Mouse (Mus musculus) heart, embryonic 14.5 days (tissue): Measurements from ENCODE around the gene Zfp113. TPM values are rescaled to one million over a fixed set of nuclear protein-coding genes. Genes with fewer than 3 reads are reported as not detected.

Experiments used
- ATAC-seq: fragments of 200-750 bp; cut with Nextera tagmentation; 2 replicates; pipeline ENCODE4 v1.8.0; 2017; ENCODE audit warnings: low read depth, moderate TSS enrichment; ENCODE audit not compliant: insufficient number of reproducible peaks, insufficient read depth, low FRiP score
- H3K27ac ChIP-seq, 2 experiments: fragments of 200-500 bp in 1 of 2; fragments of 300-500 bp in 1 of 2; sonication (generic) in 1 of 2; replicated peaks in 1 of 2; 2 replicates each; pipeline ENCODE4 v1.5.1; 2012 to 2014; ENCODE audit warnings: low read depth in 2 of 2, low read length in 2 of 2, control low read depth in 1 of 2, mild to moderate bottlenecking in 1 of 2, mixed read lengths in 1 of 2; ENCODE audit not compliant: control insufficient read depth in 1 of 2, insufficient read depth in 1 of 2
- H3K27me3 ChIP-seq: fragments of 300-500 bp; sonication (generic); 2 replicates; pipeline ENCODE4 v1.6.1; 2014; ENCODE audit warnings: mild to moderate bottlenecking, low read length, control low read depth; ENCODE audit not compliant: control insufficient read depth, insufficient read depth
- H3K36me3 ChIP-seq: fragments of 300-500 bp; sonication (generic); 2 replicates; pipeline ENCODE4 v1.6.1; 2014; ENCODE audit warnings: mild to moderate bottlenecking, control low read depth, low read length, mixed read lengths; ENCODE audit not compliant: control insufficient read depth, insufficient read depth
- H3K4me1 ChIP-seq, 2 experiments: fragments of 200-500 bp in 1 of 2; fragments of 300-500 bp in 1 of 2; sonication (generic) in 1 of 2; 2 replicates each; pipeline ENCODE4 v1.6.1; 2012 to 2014; ENCODE audit warnings: low read length in 2 of 2, control low read depth in 1 of 2, mixed read lengths in 1 of 2; ENCODE audit not compliant: control insufficient read depth in 2 of 2, insufficient read depth in 2 of 2
- H3K4me2 ChIP-seq: fragments of 300-500 bp; sonication (generic); 2 replicates; pipeline ENCODE4 v1.6.1; 2014; ENCODE audit warnings: mild to moderate bottlenecking, low read length
- H3K4me3 ChIP-seq, 2 experiments: fragments of 200-500 bp in 1 of 2; fragments of 300-500 bp in 1 of 2; sonication (generic) in 1 of 2; 2 replicates each; pipeline ENCODE4 v1.5.1; 2012 to 2014; ENCODE audit warnings: low read length in 2 of 2, mild to moderate bottlenecking in 2 of 2, control low read depth in 1 of 2, low read depth in 1 of 2, moderate library complexity in 1 of 2; ENCODE audit not compliant: control insufficient read depth in 1 of 2, insufficient read depth in 1 of 2
- H3K9ac ChIP-seq: fragments of 300-500 bp; sonication (generic); 2 replicates; pipeline ENCODE4 v1.6.1; 2014; ENCODE audit warnings: mild to moderate bottlenecking, low read length
- H3K9me3 ChIP-seq: fragments of 300-500 bp; sonication (generic); 2 replicates; pipeline ENCODE4 v1.6.1; 2016; ENCODE audit warnings: low read length, control low read depth; ENCODE audit not compliant: control insufficient read depth
- WGBS: fragments of 180-500 bp; shearing (Covaris S2); extraction: QIAGEN DNeasy Blood & Tissue Kit; methylation state at CpG from one replicate; pipeline ENCODE4 v1.1.7; 2014; 5-methylcytosine and 5-hydroxymethylcytosine counted together
- polyA plus RNA-seq: library from polyadenylated mRNA; unstranded; fragments of >200 nt; fragmentation: Nextera tagmentation; extraction: Ambion mirVana; gene quantifications from 2 replicates; pipeline ENCODE4 v1.2.1, GENCODE M21; 2014

The Zfp113 gene
- polyA plus RNA-seq, result 10.3 and 10.4 TPM in 2 replicates

GRCm38 (mm10) chr5:138155443-138155976, at the start of gene Zfp113:
Zfp113 (minus strand) TSS chr5:138155744.
- Histone ChIP-seq H3K4me1 (peaks cover 0 to 7% of the 10 kb centered on the region in 2 experiments; a peak in 1 of 4 replicates), H3K27me3 (no peaks in the 10 kb centered on the region), H3K4me3 (peak within 1 kb of the TSS; percentile 62 to 69), H3K9ac (peak within 1 kb of the TSS; percentile 94), H3K9me3 (no peaks in the 10 kb centered on the region), H3K36me3 (peaks cover 24% of the 10 kb centered on the region), H3K4me2 (peak within 1 kb of the TSS; percentile 83), H3K27ac (peak within 1 kb of the TSS; percentile 91 to 92)
- WGBS, result under 1% methylated on average over 31 of the region's 31 CpGs
- peak; percentile 93 for ATAC-seq

- no peaks in the 10 kb centered on the region for H3K4me1 ChIP-seq
- H3K4me3 ChIP-seq, result no peak overlapping the region
- H3K36me3 ChIP-seq, result no peaks in the 10 kb centered on the region
- no peak for ATAC-seq
- no peak overlapping the region for H3K27ac ChIP-seq
- no peaks in the 10 kb centered on the region for H3K27me3 ChIP-seq
- peaks cover 14% of the 10 kb centered on the region for H3K9me3 ChIP-seq
- 82% methylated on average over 3 of the region's 3 CpGs for WGBS
- H3K9ac ChIP-seq, result no peak overlapping the region
- H3K4me2 ChIP-seq, result no peak overlapping the region
These were observed 46.5 kb upstream of the Zfp113 start for GRCm38 (mm10) chr5:138202086-138202485.

- WGBS, result 0% methylated on average over 1 of the region's 1 CpGs
- H3K27ac ChIP-seq, result no peak overlapping the region
These were observed 44.0 kb upstream of the Zfp113 start for GRCm38 (mm10) chr5:138199576-138199975.

GRCm38 (mm10) chr5:138195463-138195862, 39.9 kb upstream of the Zfp113 start:
- Histone ChIP-seq H3K4me1 (peaks cover 3 to 4% of the 10 kb centered on the region in 2 experiments; a peak in 3 of 4 replicates), H3K9me3 (no peaks in the 10 kb centered on the region), H3K27me3 (no peaks in the 10 kb centered on the region), H3K9ac (peak overlapping the region; percentile 81), H3K4me2 (peak overlapping the region; percentile 91), H3K36me3 (peaks cover 21% of the 10 kb centered on the region), H3K4me3 (peak overlapping the region in 1 of 2 experiments; percentile 54; a peak in 2 of 4 replicates), H3K27ac (0 out of 4 replicates have a peak overlapping the region, but pooled peaks of 1 of the 2 experiments have one; percentile 76)
- ATAC-seq, result no peak
- WGBS, result 80% methylated on average over 7 of the region's 7 CpGs

More at GRCm38 (mm10) chr5:138199576-138199975, 44.0 kb upstream of the Zfp113 start:
- H3K27me3 ChIP-seq, result no peaks in the 10 kb centered on the region
- peaks cover 2 to 3% of the 10 kb centered on the region in 2 experiments; a peak in 1 of 4 replicates for H3K4me1 ChIP-seq
- no peak overlapping the region for H3K4me2 ChIP-seq
- H3K9me3 ChIP-seq, result peaks cover 6% of the 10 kb centered on the region; the same call in 1 of the 2 replicates
- no peaks in the 10 kb centered on the region for H3K36me3 ChIP-seq
- no peak for ATAC-seq
- no peak overlapping the region for H3K9ac ChIP-seq
- H3K4me3 ChIP-seq, result no peak overlapping the region

DNA sequence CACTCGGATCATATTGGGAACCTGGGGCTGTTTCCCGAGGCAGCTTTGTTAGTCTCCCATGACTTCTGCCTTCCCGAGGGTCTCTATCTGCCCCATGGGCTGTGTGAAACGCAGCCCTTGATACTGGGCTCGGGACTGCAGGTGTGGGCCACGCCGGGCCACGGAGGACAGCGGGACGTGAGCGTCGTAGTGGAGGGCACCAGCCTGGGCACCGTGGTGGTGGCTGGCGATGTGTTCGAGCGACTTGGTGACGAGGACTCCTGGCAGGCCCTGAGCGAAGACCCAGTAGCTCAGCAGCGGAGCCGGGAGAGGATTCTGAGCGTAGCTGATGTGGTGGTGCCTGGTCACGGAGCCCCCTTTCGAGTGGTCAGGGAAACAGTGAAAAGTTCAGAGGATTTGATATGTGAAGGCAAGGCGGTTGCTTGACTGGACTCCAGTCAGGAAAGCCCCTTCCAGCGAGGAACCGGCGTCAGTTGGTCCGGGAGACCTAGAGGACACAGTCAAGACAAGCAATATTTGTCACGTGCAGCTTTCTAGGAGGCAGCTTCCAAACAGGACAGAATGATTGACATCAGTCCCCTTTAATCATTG, 39.3 kb upstream of the Zfp113 start:
- Histone ChIP-seq H3K36me3 (peaks cover 24% of the 10 kb centered on the region), H3K9me3 (no peaks in the 10 kb centered on the region), H3K4me2 (peak overlapping the region; percentile 91), H3K27me3 (no peaks in the 10 kb centered on the region), H3K27ac (peak overlapping the region; percentile 76 to 79), H3K9ac (peak overlapping the region; percentile 81), H3K4me3 (peak overlapping the region; percentile 54), H3K4me1 (peaks cover 3 to 4% of the 10 kb centered on the region in 2 experiments; a peak in 3 of 4 replicates)
- 1% methylated on average over 29 of the region's 29 CpGs for WGBS
- peak; percentile 32 for ATAC-seq

DNA sequence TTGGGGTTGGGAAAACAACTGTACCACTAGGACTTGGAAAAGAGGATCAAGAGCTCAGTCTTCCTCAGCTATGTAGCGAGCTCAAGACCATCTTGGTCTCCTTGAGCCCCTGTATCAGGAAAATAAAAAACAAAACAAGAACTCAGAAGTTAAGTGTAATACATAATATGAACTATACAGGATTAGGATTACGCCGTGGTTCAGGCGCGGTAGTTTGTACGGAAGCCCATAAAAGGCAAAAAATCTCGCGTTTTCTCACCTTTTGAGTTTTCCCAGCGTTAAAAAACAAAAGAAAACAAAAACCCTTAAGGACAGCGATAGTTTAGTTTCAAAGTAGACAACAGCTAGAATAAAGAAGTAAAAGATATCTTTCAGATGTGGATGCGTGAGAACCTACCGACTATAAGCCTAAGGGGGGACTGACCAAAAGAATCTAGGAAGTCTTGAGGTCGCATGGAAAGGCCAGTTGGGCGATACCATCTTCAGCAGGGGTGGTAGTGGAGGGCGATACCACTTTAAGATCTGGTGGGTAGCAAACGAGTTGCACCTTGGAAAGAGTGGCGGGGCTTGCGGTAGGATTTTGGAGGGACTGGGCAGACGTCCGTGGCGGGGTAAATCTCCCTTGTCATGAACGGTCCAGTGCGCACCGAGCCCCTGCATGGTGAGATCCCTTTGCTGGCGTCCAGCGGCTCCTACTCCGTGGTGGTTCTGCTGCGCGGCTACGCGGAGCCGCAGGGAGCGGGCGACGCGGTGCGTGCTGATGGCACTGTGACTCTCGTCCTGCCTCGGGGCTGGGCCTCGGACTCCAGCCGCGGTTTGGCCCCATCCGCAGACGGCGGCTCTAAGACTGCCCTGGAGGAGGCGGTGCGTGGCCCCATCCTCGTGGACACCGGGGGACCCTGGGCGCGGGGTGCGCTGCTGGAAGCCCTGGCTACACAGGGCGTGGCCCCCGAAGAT, 38.5 kb upstream of the Zfp113 start, which contains the start of gene Mblac1:
Mblac1 (plus strand) TSS at position 544 of the 957 bp plus-strand sequence.
- peak within 1 kb of the TSS; percentile 81 for H3K9ac ChIP-seq
- peaks cover 24% of the 10 kb centered on the region for H3K36me3 ChIP-seq
- H3K4me1 ChIP-seq, result peaks cover 3 to 4% of the 10 kb centered on the region in 2 experiments; a peak in 3 of 4 replicates
- WGBS, result 9% methylated on average over 54 of the region's 54 CpGs
- peak within 1 kb of the TSS; percentile 54 for H3K4me3 ChIP-seq
- no peaks in the 10 kb centered on the region for H3K27me3 ChIP-seq
- peak within 1 kb of the TSS; percentile 76 to 79 for H3K27ac ChIP-seq
- H3K9me3 ChIP-seq, result no peaks in the 10 kb centered on the region
- peak within 1 kb of the TSS; percentile 91 for H3K4me2 ChIP-seq
- peak; percentile 80 for ATAC-seq
